Comparison of ENCODE assay signal across 8 mouse cellular contexts in genomic region chr5:148633999-148634398, GRCm38 (mm10).
A peak's percentile ranks its signal among the peaks of the same experiment; 100 is the strongest.
DNase-seq lines count a peak whose midpoint lies in the region; ATAC-seq lines count a peak whose summit lies in the region.

No protein-coding gene starts in this region.

- H3K9me3 ChIP-seq in neural tube, embryonic 15.5 days (replicated peaks) = no peaks in the 10 kb centered on the region

- no peak overlapping the region for H3K9ac ChIP-seq in neural tube, embryonic 15.5 days (replicated peaks)

- H3K27me3 ChIP-seq in neural tube, embryonic 15.5 days (replicated peaks) = no peaks in the 10 kb centered on the region

- H3K4me2 ChIP-seq in neural tube, embryonic 15.5 days = no peak overlapping the region

- H3K27ac ChIP-seq in neural tube, embryonic 15.5 days (replicated peaks) = no peak overlapping the region

- peak; percentile 32 for ATAC-seq in activated CD4-positive, CD25-positive, alpha-beta regulatory T cell, adult 4 months
- peak; percentile 90 for ATAC-seq in granulocyte monocyte progenitor cell, adult 5-6 weeks (replicated peaks; ENCODE audit: poor library complexity, severe bottlenecking)
- peak; percentile 60; the same call in 1 of the 2 replicates for ATAC-seq in neural tube, embryonic 15.5 days (ENCODE audit: low FRiP score)

- H3K4me1 ChIP-seq in neural tube, embryonic 15.5 days = peaks cover 15% of the 10 kb centered on the region; the same call in 1 of the 2 replicates

- DNase-seq in lung, adult 18-20 months = peak; percentile 40 to 47
- DNase-seq in lung, postnatal 14 days = no peak
- DNase-seq in layer of hippocampus, postnatal 36 days = no peak
- DNase-seq in urinary bladder, adult 18-20 months (ENCODE audit: low spot score in 2 of 2) = no peak
- DNase-seq in layer of hippocampus, postnatal 25 days (ENCODE audit: extremely low spot score in 1 of 2, low spot score in 1 of 2) = no peak

- whole genome bisulfite sequencing in neural tube, embryonic 15.5 days = 58% methylated on average over 5 of the region's 5 CpGs

- H3K4me3 ChIP-seq in neural tube, embryonic 15.5 days (replicated peaks) = no peak overlapping the region

- H3K36me3 ChIP-seq in neural tube, embryonic 15.5 days = no peaks in the 10 kb centered on the region

Comparison
In these comparisons a context has a peak if more than half of its experiments do, and no peak if none do; other contexts are left out.
1. DNase-seq: peak in lung, adult 18-20 months (2 of 2); none in lung, postnatal 14 days (single experiment), layer of hippocampus, postnatal 36 days (0 of 2), urinary bladder, adult 18-20 months (0 of 2) and layer of hippocampus, postnatal 25 days (0 of 2).
2. ATAC-seq: peak in every context shown above with its lines; median percentile 90 in granulocyte monocyte progenitor cell, adult 5-6 weeks; 60 in neural tube, embryonic 15.5 days; 32 in activated CD4-positive, CD25-positive, alpha-beta regulatory T cell, adult 4 months.